Mouse (Mus musculus): ENCODE data around the gene Grpel1.

The Grpel1 gene

GRCm38 (mm10) chr5:36461231-36461630, 3.6 kb upstream of the Grpel1 start:
- DNase-seq (ENCODE audit: low read depth): no peak

- DNase-seq (ENCODE audit: low read depth): peak; percentile 60
Observed at GRCm38 (mm10) chr5:36462810-36463209, 2.0 kb upstream of the Grpel1 start.

- no peak for DNase-seq (ENCODE audit: low read depth)
Observed at GRCm38 (mm10) chr5:36463391-36463790, 1.4 kb upstream of the Grpel1 start.

- no peak for DNase-seq (ENCODE audit: low read depth)
Observed at GRCm38 (mm10) chr5:36465889-36466288, 1.1 kb downstream of the Grpel1 start.

GRCm38 (mm10) chr5:36471206-36471605, 6.4 kb downstream of the Grpel1 start:
- no peak for DNase-seq (ENCODE audit: low read depth)

GRCm38 (mm10) chr5:36472876-36473655, 8.3 kb downstream of the Grpel1 start:
- no peak for DNase-seq (ENCODE audit: low read depth)

- peak; percentile 81 for DNase-seq (ENCODE audit: low read depth)
Observed at GRCm38 (mm10) chr5:36474283-36474682, 9.5 kb downstream of the Grpel1 start.

- DNase-seq (ENCODE audit: low read depth): no peak
Observed at GRCm38 (mm10) chr5:36477486-36477885, 12.7 kb downstream of the Grpel1 start.

- DNase-seq (ENCODE audit: low read depth): no peak
Observed at GRCm38 (mm10) chr5:36478540-36479420, 14.0 kb downstream of the Grpel1 start.

GRCm38 (mm10) chr5:36479735-36480134, 14.9 kb downstream of the Grpel1 start:
- no peak for DNase-seq (ENCODE audit: low read depth)

GRCm38 (mm10) chr5:36480398-36480797, 15.6 kb downstream of the Grpel1 start:
- no peak for DNase-seq (ENCODE audit: low read depth)

- no peak for DNase-seq (ENCODE audit: low read depth)
Observed at GRCm38 (mm10) chr5:36481114-36481513, 16.3 kb downstream of the Grpel1 start.

- no peak for DNase-seq (ENCODE audit: low read depth)
Observed at GRCm38 (mm10) chr5:36483203-36484101, 18.7 kb downstream of the Grpel1 start.

- peak; percentile 95 for DNase-seq (ENCODE audit: low read depth)
Observed at GRCm38 (mm10) chr5:36484171-36484990, 19.6 kb downstream of the Grpel1 start, which contains the start of the genes Tada2b and Ccdc96. Tada2b (minus strand) TSS chr5:36484285. Ccdc96 (plus strand) TSS chr5:36484588.

GRCm38 (mm10) chr5:36485306-36485705, 20.5 kb downstream of the Grpel1 start:
- no peak for DNase-seq (ENCODE audit: low read depth)

- no peak for DNase-seq (ENCODE audit: low read depth)
Observed at GRCm38 (mm10) chr5:36489225-36489624, 24.4 kb downstream of the Grpel1 start.

GRCm38 (mm10) chr5:36493919-36494318, 29.1 kb downstream of the Grpel1 start:
- no peak for DNase-seq (ENCODE audit: low read depth)

- no peak for DNase-seq (ENCODE audit: low read depth)
Observed at GRCm38 (mm10) chr5:36494709-36495108, 29.9 kb downstream of the Grpel1 start.

- no peak for DNase-seq (ENCODE audit: low read depth)
Observed at GRCm38 (mm10) chr5:36505235-36505634, 40.4 kb downstream of the Grpel1 start.

GRCm38 (mm10) chr5:36505643-36506042, 40.8 kb downstream of the Grpel1 start:
- no peak for DNase-seq (ENCODE audit: low read depth)

GRCm38 (mm10) chr5:36508351-36508750, 43.6 kb downstream of the Grpel1 start:
- DNase-seq (ENCODE audit: low read depth): no peak
